Mouse (Mus musculus) forebrain, embryonic 12.5 days (tissue): ENCODE results near the gene Vipr1. TPM values are rescaled to one million over a fixed set of nuclear protein-coding genes. Genes with fewer than 3 reads are reported as not detected.

Experiments
- ATAC-seq: fragments of 200-750 bp; cut with Nextera tagmentation; 2 replicates; pipeline ENCODE4 v1.8.0; 2017; ENCODE audit warnings: moderate TSS enrichment; ENCODE audit not compliant: low FRiP score
- H3K27ac ChIP-seq: fragments of 300-500 bp; sonication (generic); 2 replicates; pipeline ENCODE4 v1.5.1; 2016; ENCODE audit warnings: mild to moderate bottlenecking
- H3K27me3 ChIP-seq: fragments of 300-500 bp; sonication (generic); 2 replicates; pipeline ENCODE4 v1.6.1; 2016; ENCODE audit warnings: mild to moderate bottlenecking
- H3K36me3 ChIP-seq: fragments of 300-500 bp; sonication (generic); replicated peaks from 2 replicates; pipeline ENCODE4 v1.6.1; 2016; ENCODE audit warnings: mild to moderate bottlenecking
- H3K4me1 ChIP-seq: fragments of 300-500 bp; sonication (generic); 2 replicates; pipeline ENCODE4 v1.6.1; 2016
- H3K4me2 ChIP-seq: fragments of 300-500 bp; sonication (generic); 2 replicates; pipeline ENCODE4 v1.6.1; 2016; ENCODE audit warnings: mild to moderate bottlenecking, moderate library complexity
- H3K4me3 ChIP-seq: fragments of 300-500 bp; sonication (generic); replicated peaks from 2 replicates; pipeline ENCODE4 v1.5.1; 2016; ENCODE audit warnings: mild to moderate bottlenecking
- H3K9ac ChIP-seq: fragments of 300-500 bp; sonication (generic); 2 replicates; pipeline ENCODE4 v1.6.1; 2016; ENCODE audit warnings: mild to moderate bottlenecking
- H3K9me3 ChIP-seq: fragments of 300-500 bp; sonication (generic); 2 replicates; pipeline ENCODE4 v1.6.1; 2016
- WGBS: fragments of 180-500 bp; shearing (Covaris S2); methylation state at CpG from one replicate; pipeline ENCODE4 v1.1.7; 2016; 5-methylcytosine and 5-hydroxymethylcytosine counted together
- polyA plus RNA-seq: library from polyadenylated mRNA; unstranded; fragments of >200 nt; fragmentation: Nextera tagmentation; extraction: Ambion mirVana; gene quantifications from 2 replicates; pipeline ENCODE4 v1.2.1, GENCODE M21; 2016

Gene Vipr1
- polyA plus RNA-seq, 1 experiment from 2014 or later: 0.50 TPM

GRCm38 (mm10) chr9:121709898-121710583 is 67.5 kb downstream of the Vipr1 start, which contains the start of gene Ss18l2:
TSS of gene Ss18l2 (plus strand) at chr9:121710329.
- Histone ChIP-seq H3K36me3 (peaks cover 15% of the 10 kb centered on the region; the same call in 1 of the 2 replicates), H3K27ac (peak within 1 kb of the TSS; percentile 88), H3K4me1 (peaks cover 29% of the 10 kb centered on the region), H3K27me3 (0 out of 2 replicates have a peak, but pooled peaks cover 5% of the 10 kb centered on the region), H3K4me2 (peak within 1 kb of the TSS; percentile 85), H3K9me3 (no peaks in the 10 kb centered on the region), H3K9ac (peak within 1 kb of the TSS; percentile 88), H3K4me3 (peak within 1 kb of the TSS; percentile 87)
- 5% methylated on average over 37 of the region's 37 CpGs for WGBS
- ATAC-seq: peak; percentile 100

- Histone ChIP-seq H3K27me3 (0 out of 2 replicates have a peak, but pooled peaks cover 5% of the 10 kb centered on the region), H3K4me2 (peak overlapping the region; percentile 85), H3K9me3 (no peaks in the 10 kb centered on the region), H3K4me3 (peak overlapping the region; percentile 87), H3K27ac (peak overlapping the region; percentile 88), H3K4me1 (peaks cover 24% of the 10 kb centered on the region), H3K9ac (peak overlapping the region; percentile 88), H3K36me3 (peaks cover 15% of the 10 kb centered on the region; the same call in 1 of the 2 replicates)
- peak; percentile 30 for ATAC-seq
- WGBS: under 1% methylated on average over 18 of the region's 18 CpGs
Observed at GRCm38 (mm10) chr9:121710584-121710975, 68.1 kb downstream of the Vipr1 start.

DNA sequence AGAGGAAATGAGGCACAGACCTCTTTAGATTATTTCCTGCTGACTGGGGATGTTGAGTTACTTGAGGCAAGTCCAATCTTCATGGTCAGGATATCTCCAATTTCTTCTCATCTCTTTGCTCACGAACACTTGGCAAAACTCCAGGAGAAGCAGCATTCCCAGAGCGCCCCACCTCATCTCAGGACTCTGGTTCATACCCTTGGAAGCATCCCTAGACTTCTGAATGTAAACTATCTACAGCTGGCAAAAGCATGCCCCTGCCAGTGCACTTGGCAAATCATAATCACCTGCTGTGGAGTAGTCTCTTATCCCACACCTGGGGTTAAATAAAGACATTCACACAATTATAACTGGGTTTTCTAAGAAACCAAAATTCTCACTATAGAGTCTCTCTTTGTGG is 74.5 kb downstream of the Vipr1 start:
- Histone ChIP-seq H3K4me2 (no peak overlapping the region), H3K36me3 (peaks cover 15% of the 10 kb centered on the region; the same call in 1 of the 2 replicates), H3K4me3 (no peak overlapping the region), H3K9me3 (no peaks in the 10 kb centered on the region), H3K4me1 (peaks cover 16% of the 10 kb centered on the region), H3K9ac (no peak overlapping the region), H3K27ac (no peak overlapping the region), H3K27me3 (no peaks in the 10 kb centered on the region)
- 88% methylated on average over 2 of the region's 2 CpGs for WGBS
- ATAC-seq: no peak

- H3K27ac ChIP-seq: peak overlapping the region; percentile 96
- 64% methylated on average over 15 of the region's 15 CpGs for WGBS
- H3K36me3 ChIP-seq: peaks cover 5% of the 10 kb centered on the region; the same call in 1 of the 2 replicates
- peak overlapping the region; percentile 97 for H3K9ac ChIP-seq
- no peaks in the 10 kb centered on the region for H3K9me3 ChIP-seq
- peak overlapping the region; percentile 84 for H3K4me2 ChIP-seq
- H3K27me3 ChIP-seq: no peaks in the 10 kb centered on the region
- H3K4me3 ChIP-seq: peak overlapping the region; percentile 97
- H3K4me1 ChIP-seq: peaks cover 13% of the 10 kb centered on the region
- ATAC-seq: peak; percentile 5; the same call in 1 of the 2 replicates
Observed at GRCm38 (mm10) chr9:121718070-121718705, 75.7 kb downstream of the Vipr1 start.

DNA sequence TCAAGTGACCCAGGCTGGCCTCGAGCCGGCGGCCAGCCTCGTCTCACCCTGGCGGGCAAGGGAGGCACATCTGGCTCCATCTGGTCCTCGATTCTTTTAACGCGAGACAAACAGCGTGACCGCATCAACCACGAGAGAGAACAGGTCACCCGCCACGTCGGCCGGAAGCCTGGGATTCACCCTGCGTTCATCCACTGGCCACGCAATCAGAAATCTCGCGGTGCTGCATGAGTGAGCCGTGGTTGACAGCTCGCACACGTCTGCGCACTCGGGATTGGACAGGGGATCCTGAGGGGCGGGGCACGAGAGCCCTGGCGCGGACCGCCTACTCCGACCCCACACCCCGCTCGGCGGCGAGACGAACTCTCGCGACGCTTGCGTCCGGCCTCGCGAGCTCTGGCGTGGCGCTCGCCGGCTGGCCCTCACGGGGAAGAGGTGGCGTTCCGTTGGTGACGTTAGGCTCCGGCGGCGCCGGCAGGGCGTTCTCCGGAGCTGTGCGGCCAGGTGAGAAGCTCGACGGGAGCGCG is 76.3 kb downstream of the Vipr1 start, which contains the start of gene Nktr:
Gene Nktr, plus strand, starts transcription at position 378 of the 527 bp plus-strand sequence.
- peak within 1 kb of the TSS; percentile 97 for H3K4me3 ChIP-seq
- peak within 1 kb of the TSS; percentile 84 for H3K4me2 ChIP-seq
- H3K9ac ChIP-seq: peak within 1 kb of the TSS; percentile 97
- no peaks in the 10 kb centered on the region for H3K27me3 ChIP-seq
- H3K36me3 ChIP-seq: no peaks in the 10 kb centered on the region; the same call in 1 of the 2 replicates
- no peaks in the 10 kb centered on the region for H3K9me3 ChIP-seq
- peak; percentile 99 for ATAC-seq
- peak within 1 kb of the TSS; percentile 96 for H3K27ac ChIP-seq
- under 1% methylated on average over 58 of the region's 61 CpGs for WGBS
- H3K4me1 ChIP-seq: peaks cover 13% of the 10 kb centered on the region

DNA sequence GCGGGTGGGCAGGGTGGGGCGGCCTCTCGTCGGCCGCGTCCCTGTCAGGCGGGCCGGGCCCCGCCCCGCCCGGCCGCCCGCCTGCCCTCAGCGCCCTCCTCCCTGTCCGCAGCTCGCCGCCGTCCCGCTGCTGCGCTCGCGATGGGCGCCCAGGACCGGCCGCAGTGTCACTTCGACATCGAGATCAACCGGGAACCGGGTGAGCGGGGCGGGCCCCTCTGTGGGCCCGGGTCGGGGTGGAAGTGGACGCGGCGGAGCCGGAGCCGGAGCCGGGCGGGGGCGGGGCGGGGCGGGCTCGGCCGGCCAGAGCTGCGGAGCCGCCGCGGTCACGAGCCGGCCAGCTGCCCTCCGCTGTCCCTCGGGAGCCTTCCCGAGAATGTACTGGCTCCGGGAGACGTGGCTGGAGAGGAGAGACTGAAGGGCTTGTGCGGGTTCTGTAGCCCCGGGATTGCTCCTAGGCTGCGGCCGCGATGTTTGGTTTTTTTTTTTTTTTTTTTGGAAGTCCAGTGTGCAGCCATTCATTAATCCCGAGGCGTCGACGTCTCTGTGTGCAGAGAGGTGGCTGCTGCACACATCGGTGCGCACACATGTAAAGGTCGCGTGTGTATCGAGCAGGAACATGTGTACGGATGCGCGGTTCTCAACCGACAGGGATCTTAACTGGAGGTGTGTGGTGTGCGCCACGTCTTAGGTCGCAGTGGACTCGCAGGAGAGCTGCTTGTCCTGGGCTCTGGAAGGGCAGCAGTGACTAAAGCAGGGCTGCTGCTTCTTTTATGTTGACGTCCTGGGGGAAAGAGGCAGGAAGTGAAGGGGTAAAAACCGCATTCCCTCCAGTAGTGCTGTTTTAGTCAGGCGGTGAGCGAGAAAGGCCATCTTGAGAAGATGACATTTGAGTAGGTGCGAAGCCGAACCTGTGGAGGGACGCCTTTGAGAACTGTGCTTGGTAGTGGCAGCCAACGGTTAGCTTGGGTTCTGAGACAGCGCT is 77.1 kb downstream of the Vipr1 start:
- H3K4me3 ChIP-seq: peak overlapping the region; percentile 97
- H3K4me2 ChIP-seq: peak overlapping the region; percentile 84
- H3K4me1 ChIP-seq: peaks cover 13% of the 10 kb centered on the region
- H3K27me3 ChIP-seq: no peaks in the 10 kb centered on the region
- no peaks in the 10 kb centered on the region for H3K36me3 ChIP-seq
- WGBS: under 1% methylated on average over 66 of the region's 87 CpGs
- peak; percentile 70 for ATAC-seq
- H3K9me3 ChIP-seq: no peaks in the 10 kb centered on the region
- peak overlapping the region; percentile 96 for H3K27ac ChIP-seq
- H3K9ac ChIP-seq: peak overlapping the region; percentile 97

Other genes starting within 250 kb of the Vipr1 start
- gene Cck, start 147.0 kb upstream of the Vipr1 start, polyA plus RNA-seq: 7.3 and 13.5 TPM in 2 replicates
- gene Lyzl4, start 620 bp upstream of the Vipr1 start, polyA plus RNA-seq: not detected in 2 replicates
- gene Sec22c, start 62.8 kb downstream of the Vipr1 start, polyA plus RNA-seq: 24.5 and 29.3 TPM in 2 replicates
- 97.5 and 104 TPM in 2 replicates for gene Ss18l2, start 67.6 kb downstream of the Vipr1 start, polyA plus RNA-seq
- gene Nktr, start 76.5 kb downstream of the Vipr1 start, polyA plus RNA-seq: 75.7 and 78.2 TPM in 2 replicates
- 9.5 and 10.8 TPM in 2 replicates for gene Zfp651, start 116.6 kb downstream of the Vipr1 start, polyA plus RNA-seq
- gene Klhl40, start 134.9 kb downstream of the Vipr1 start, polyA plus RNA-seq: 0.28 TPM in 1 of 2 replicates, not detected in the other
- gene Hhatl, start 149.8 kb downstream of the Vipr1 start, polyA plus RNA-seq: not detected in 2 replicates
- gene Ccdc13, start 196.7 kb downstream of the Vipr1 start, polyA plus RNA-seq: 3.1 and 3.6 TPM in 2 replicates
- 153 and 158 TPM in 2 replicates for gene Higd1a, start 215.6 kb downstream of the Vipr1 start, polyA plus RNA-seq